Mouse (Mus musculus): ENCODE results near the gene Oaz2. TPM values are rescaled to one million over a fixed set of nuclear protein-coding genes. Genes with fewer than 3 reads are reported as not detected.
A peak's percentile ranks its signal among the peaks of the same experiment; 100 is the strongest.

Oaz2 gene
- polyA plus RNA-seq (2012; ENCODE audit: insufficient read depth, low replicate concordance): 27.7 and 31.8 TPM in 2 replicates

DNA sequence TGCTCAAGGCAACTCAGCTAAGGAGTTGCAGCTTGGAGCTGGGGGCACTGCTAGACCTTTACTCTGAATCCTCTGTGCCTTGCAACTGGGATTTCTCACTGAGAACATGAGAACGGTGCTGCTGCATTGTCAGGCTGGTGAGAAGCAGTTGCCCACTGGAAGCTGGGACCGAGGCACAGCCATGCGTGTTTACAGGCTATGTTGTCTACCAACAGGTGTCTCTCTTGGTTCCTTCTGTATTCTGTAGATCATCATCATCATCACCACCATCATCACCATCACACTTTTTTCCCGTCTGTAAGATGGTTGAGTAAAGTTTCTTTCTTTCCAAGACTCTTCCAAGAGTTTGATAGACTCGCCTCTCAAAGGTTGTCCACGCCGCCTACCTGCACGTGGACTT lies at the start of gene Oaz2:
Oaz2 (plus strand) TSS at position 301 of the 400 bp plus-strand sequence.
- peaks cover 50% of the 10 kb centered on the region for H3K4me1 ChIP-seq
- TF ChIP-seq FLI1 (IDR thresholded peaks at IDR 0.05; ENCODE audit: low read length) (no peak), GATA1 (IDR thresholded peaks at IDR 0.05; ENCODE audit: borderline replicate concordance, low read length) (no peak)
- H3K4me3 ChIP-seq (replicated peaks): no peak within 1 kb of the TSS
- H3K36me3 ChIP-seq (replicated peaks; ENCODE audit: low read length): peaks cover 81% of the 10 kb centered on the region
- H3K27me3 ChIP-seq (replicated peaks): no peaks in the 10 kb centered on the region
- H3K9me3 ChIP-seq: no peaks in the 10 kb centered on the region

DNA sequence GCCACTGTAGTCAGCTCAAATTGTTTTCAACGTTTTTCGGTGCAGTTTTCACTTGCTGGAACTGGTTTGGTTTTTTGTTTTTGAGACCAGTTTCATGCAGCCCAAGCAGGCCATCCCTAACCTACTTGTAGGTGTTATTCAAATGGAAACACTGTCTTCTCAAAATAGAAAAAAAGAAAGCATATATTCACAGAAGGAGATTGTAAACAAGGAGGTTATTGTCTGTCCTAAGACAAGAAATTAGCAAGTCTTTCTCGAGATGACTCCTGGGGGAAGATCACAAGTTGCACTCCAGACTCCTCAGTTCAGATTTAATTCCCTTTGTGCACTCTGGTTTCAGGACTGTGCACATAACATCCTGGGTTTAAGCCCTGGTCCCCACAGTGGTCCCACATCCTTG lies 48.5 kb upstream of the Oaz2 start:
- no peak overlapping the region for H3K4me3 ChIP-seq (replicated peaks)
- H3K4me1 ChIP-seq: peaks cover 7% of the 10 kb centered on the region; the same call in 1 of the 2 replicates
- H3K9me3 ChIP-seq: no peaks in the 10 kb centered on the region; the same call in 1 of the 2 replicates
- peaks cover 8% of the 10 kb centered on the region for H3K27me3 ChIP-seq (replicated peaks)
- no peaks in the 10 kb centered on the region for H3K36me3 ChIP-seq (replicated peaks; ENCODE audit: low read length)
- no peak for TF ChIP-seq FLI1 (IDR thresholded peaks at IDR 0.05; ENCODE audit: low read length)
- TF ChIP-seq GATA1 (IDR thresholded peaks at IDR 0.05; ENCODE audit: borderline replicate concordance, low read length): no peak

DNA sequence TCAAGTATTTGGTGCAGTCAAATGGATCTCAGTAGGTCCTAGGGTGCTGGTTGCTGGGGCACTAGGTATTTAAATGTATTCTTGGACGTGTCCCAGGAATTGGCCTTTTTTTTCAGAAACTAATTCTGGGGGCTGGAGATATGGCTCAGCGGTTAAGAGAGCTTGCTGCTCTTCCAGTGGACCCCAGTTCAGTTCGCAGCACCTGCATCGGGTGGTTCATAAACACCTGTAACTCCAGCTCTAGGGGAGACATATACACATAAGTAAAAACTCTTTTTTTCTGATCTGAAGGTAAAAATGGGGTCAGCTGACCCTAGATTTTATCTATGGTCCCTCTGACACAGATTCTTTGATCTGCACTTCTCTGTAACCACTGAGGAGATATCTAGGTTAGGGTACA lies 46.6 kb upstream of the Oaz2 start:
- Histone ChIP-seq H3K36me3 (replicated peaks; ENCODE audit: low read length) (no peaks in the 10 kb centered on the region), H3K27me3 (replicated peaks) (peaks cover 9% of the 10 kb centered on the region), H3K9me3 (no peaks in the 10 kb centered on the region; the same call in 1 of the 2 replicates), H3K4me1 (peaks cover 11% of the 10 kb centered on the region; the same call in 1 of the 2 replicates), H3K4me3 (replicated peaks) (no peak overlapping the region)
- TF ChIP-seq FLI1 (IDR thresholded peaks at IDR 0.05; ENCODE audit: low read length) (no peak), GATA1 (IDR thresholded peaks at IDR 0.05; ENCODE audit: borderline replicate concordance, low read length) (no peak)

GRCm38 (mm10) chr9:65621666-65622065 lies 46.1 kb upstream of the Oaz2 start:
- Histone ChIP-seq H3K4me1 (peaks cover 13% of the 10 kb centered on the region; the same call in 1 of the 2 replicates), H3K36me3 (replicated peaks; ENCODE audit: low read length) (no peaks in the 10 kb centered on the region), H3K27me3 (replicated peaks) (peaks cover 12% of the 10 kb centered on the region), H3K9me3 (no peaks in the 10 kb centered on the region; the same call in 1 of the 2 replicates), H3K4me3 (replicated peaks) (no peak overlapping the region)
- TF ChIP-seq GATA1 (IDR thresholded peaks at IDR 0.05; ENCODE audit: borderline replicate concordance, low read length): no peak
- no peak for TF ChIP-seq FLI1 (IDR thresholded peaks at IDR 0.05; ENCODE audit: low read length)

DNA sequence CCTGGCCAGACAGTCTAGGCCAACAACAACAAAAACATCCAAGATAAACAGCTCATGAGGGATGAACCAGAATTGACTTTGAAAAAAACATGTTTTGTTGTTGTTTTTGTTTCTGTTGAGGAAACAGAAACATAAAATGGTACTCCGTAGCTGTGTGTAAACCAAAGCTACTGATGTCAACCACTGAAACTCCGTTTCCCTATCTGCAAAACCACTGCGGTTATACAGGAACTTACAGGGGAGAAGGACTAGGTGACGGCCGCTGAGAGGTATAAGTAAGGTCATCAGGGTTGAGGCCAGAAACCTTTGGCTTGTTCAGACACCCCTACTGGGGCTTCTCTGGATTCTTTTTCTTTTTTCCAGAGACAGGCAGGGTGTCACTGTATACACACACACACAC lies 45.0 kb upstream of the Oaz2 start:
- peaks cover 11% of the 10 kb centered on the region; the same call in 1 of the 2 replicates for H3K4me1 ChIP-seq
- TF ChIP-seq GATA1 (IDR thresholded peaks at IDR 0.05; ENCODE audit: borderline replicate concordance, low read length) (no peak), FLI1 (IDR thresholded peaks at IDR 0.05; ENCODE audit: low read length) (no peak)
- no peaks in the 10 kb centered on the region; the same call in 1 of the 2 replicates for H3K9me3 ChIP-seq
- H3K27me3 ChIP-seq (replicated peaks): peaks cover 18% of the 10 kb centered on the region
- H3K36me3 ChIP-seq (replicated peaks; ENCODE audit: low read length): no peaks in the 10 kb centered on the region
- H3K4me3 ChIP-seq (replicated peaks): no peak overlapping the region

DNA sequence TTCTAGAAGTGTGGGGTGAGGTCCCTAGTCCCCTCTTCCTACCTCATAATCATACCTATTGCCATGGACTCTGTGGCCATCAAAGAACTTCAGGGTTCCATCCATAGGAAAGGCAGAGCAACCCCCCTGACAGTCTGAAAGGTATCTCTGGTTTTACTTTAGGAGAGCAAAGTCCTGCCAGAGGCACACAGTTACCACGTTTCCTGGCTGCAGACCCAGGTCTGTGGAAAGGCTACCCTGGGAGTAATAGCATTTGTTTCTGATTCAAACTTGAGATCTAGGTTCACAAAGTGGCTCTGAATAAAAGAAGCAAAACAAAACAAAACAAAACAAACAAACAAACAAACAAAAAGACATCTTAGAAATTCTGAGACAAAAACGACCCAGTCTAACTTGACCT lies 43.5 kb upstream of the Oaz2 start:
- Histone ChIP-seq H3K27me3 (replicated peaks) (peaks cover 27% of the 10 kb centered on the region), H3K9me3 (no peaks in the 10 kb centered on the region; the same call in 1 of the 2 replicates), H3K4me3 (replicated peaks) (no peak overlapping the region), H3K4me1 (peaks cover 15% of the 10 kb centered on the region), H3K36me3 (replicated peaks; ENCODE audit: low read length) (no peaks in the 10 kb centered on the region)
- TF ChIP-seq FLI1 (IDR thresholded peaks at IDR 0.05; ENCODE audit: low read length) (no peak), GATA1 (IDR thresholded peaks at IDR 0.05; ENCODE audit: borderline replicate concordance, low read length) (no peak)

DNA sequence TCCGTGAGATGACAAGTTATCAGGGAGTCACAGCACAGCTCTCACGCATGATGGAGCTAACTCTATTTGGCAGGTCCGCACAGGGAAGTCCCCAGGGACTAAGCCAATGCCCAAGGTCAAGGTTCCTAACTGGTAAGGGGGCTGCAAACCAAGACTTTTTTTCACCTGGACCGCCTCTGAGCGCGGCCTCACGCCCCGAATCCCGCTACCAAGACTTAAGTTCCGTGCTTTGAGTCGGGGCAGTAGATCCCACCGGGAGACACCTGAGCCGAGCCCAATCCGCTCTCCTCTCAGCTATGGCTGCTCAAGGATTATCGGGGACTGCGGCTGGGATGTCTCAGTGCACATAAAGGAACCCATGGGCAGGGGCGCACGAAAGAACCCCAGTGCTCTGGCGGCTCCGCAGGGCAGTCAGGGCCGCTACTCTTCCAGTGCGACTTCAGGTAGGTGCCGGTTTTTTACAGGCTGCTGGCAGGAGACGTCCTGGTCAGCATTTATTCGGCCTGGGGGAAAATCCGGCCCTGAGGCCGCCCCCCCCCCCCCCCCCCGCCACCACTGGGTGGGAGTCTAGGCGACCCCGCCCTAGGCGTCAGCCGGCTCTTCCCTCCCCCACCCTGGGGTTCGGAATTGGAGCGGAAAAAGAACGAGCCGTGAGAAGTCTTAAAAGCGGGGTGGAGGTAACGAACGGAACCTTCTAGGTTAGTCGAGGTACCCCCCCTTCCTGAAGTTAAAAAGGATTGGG lies 38.6 kb upstream of the Oaz2 start, which contains the start of gene Rbpms2:
Rbpms2 (plus strand) TSS at position 624 of the 742 bp plus-strand sequence.
- Histone ChIP-seq H3K4me1 (peaks cover 41% of the 10 kb centered on the region), H3K9me3 (no peaks in the 10 kb centered on the region), H3K4me3 (replicated peaks) (peak within 1 kb of the TSS; percentile 92), H3K36me3 (replicated peaks; ENCODE audit: low read length) (peaks cover 8% of the 10 kb centered on the region), H3K27me3 (replicated peaks) (peaks cover 22% of the 10 kb centered on the region)
- TF ChIP-seq GATA1 (IDR thresholded peaks at IDR 0.05; ENCODE audit: borderline replicate concordance, low read length): no peak
- TF ChIP-seq FLI1 (IDR thresholded peaks at IDR 0.05; ENCODE audit: low read length): no peak

- peak overlapping the region; percentile 92 for H3K4me3 ChIP-seq (replicated peaks)
Measured at GRCm38 (mm10) chr9:65629767-65630630, 37.8 kb upstream of the Oaz2 start.

GRCm38 (mm10) chr9:65630631-65631353 lies 37.0 kb upstream of the Oaz2 start:
- peaks cover 23% of the 10 kb centered on the region for H3K36me3 ChIP-seq (replicated peaks; ENCODE audit: low read length)
- peaks cover 54% of the 10 kb centered on the region for H3K4me1 ChIP-seq
- H3K9me3 ChIP-seq: no peaks in the 10 kb centered on the region
- TF ChIP-seq FLI1 (IDR thresholded peaks at IDR 0.05; ENCODE audit: low read length) (no peak), GATA1 (IDR thresholded peaks at IDR 0.05; ENCODE audit: borderline replicate concordance, low read length) (no peak)
- peak overlapping the region; percentile 92 for H3K4me3 ChIP-seq (replicated peaks)
- peaks cover 22% of the 10 kb centered on the region for H3K27me3 ChIP-seq (replicated peaks)

More at GRCm38 (mm10) chr9:65629767-65630630, 37.8 kb upstream of the Oaz2 start:
- H3K9me3 ChIP-seq: no peaks in the 10 kb centered on the region
- peaks cover 15% of the 10 kb centered on the region for H3K36me3 ChIP-seq (replicated peaks; ENCODE audit: low read length)
- peaks cover 22% of the 10 kb centered on the region for H3K27me3 ChIP-seq (replicated peaks)
- no peak for TF ChIP-seq GATA1 (IDR thresholded peaks at IDR 0.05; ENCODE audit: borderline replicate concordance, low read length)
- TF ChIP-seq FLI1 (IDR thresholded peaks at IDR 0.05; ENCODE audit: low read length): no peak
- H3K4me1 ChIP-seq: peaks cover 47% of the 10 kb centered on the region

All from megakaryocyte, embryonic 14.5 days (primary cell).